Comparison of ENCODE assay signal across 8 mouse cellular contexts in genomic region chr2:48885945-48886344, GRCm38 (mm10).
A peak's percentile ranks its signal among the peaks of the same experiment; 100 is the strongest.
DNase-seq lines count a peak whose midpoint lies in the region; ATAC-seq and TF ChIP-seq lines count a peak whose summit lies in the region.

No protein-coding gene starts in this region.

- TF ChIP-seq CTCF in kidney, postnatal 0 days (IDR thresholded peaks at IDR 0.05; ENCODE audit: low read depth), result peak; percentile 78

- H3K4me3 ChIP-seq in kidney, postnatal 0 days (replicated peaks; ENCODE audit: low read depth, low read length), result no peak overlapping the region
- no peak overlapping the region for H3K4me3 ChIP-seq in limb, embryonic 13.5 days

- H3K9ac ChIP-seq in kidney, postnatal 0 days (ENCODE audit: low read depth, low read length), result no peak overlapping the region
- H3K9ac ChIP-seq in limb, embryonic 13.5 days, result no peak overlapping the region

- no peak for ATAC-seq in kidney, postnatal 0 days (replicated peaks; ENCODE audit: low FRiP score, low read depth)
- ATAC-seq in limb, embryonic 13.5 days (ENCODE audit: low FRiP score, low read depth), result peak; percentile 24; the same call in 1 of the 2 replicates
- peak; percentile 47; the same call in 1 of the 2 replicates for ATAC-seq in monocyte, adult 5-6 weeks (replicated peaks; ENCODE audit: insufficient number of reproducible peaks, low FRiP score, low TSS enrichment, poor library complexity, severe bottlenecking)

- no peaks in the 10 kb centered on the region for H3K36me3 ChIP-seq in kidney, postnatal 0 days (ENCODE audit: insufficient read depth, low read length)
- peaks cover 6% of the 10 kb centered on the region for H3K36me3 ChIP-seq in limb, embryonic 13.5 days
- H3K36me3 ChIP-seq in splenic B cell, adult 2 months (ENCODE audit: control insufficient read depth, insufficient read depth, low read length, poor library complexity, severe bottlenecking), result no peaks in the 10 kb centered on the region

- H3K4me2 ChIP-seq in kidney, postnatal 0 days (ENCODE audit: low read length), result no peak overlapping the region
- no peak overlapping the region for H3K4me2 ChIP-seq in limb, embryonic 13.5 days (replicated peaks)

- no peaks in the 10 kb centered on the region for H3K27me3 ChIP-seq in kidney, postnatal 0 days (ENCODE audit: insufficient read depth, low read length)
- H3K27me3 ChIP-seq in limb, embryonic 13.5 days, result no peaks in the 10 kb centered on the region
- H3K27me3 ChIP-seq in splenic B cell, adult 2 months (ENCODE audit: control insufficient read depth, insufficient read depth, low read length, poor library complexity, severe bottlenecking), result no peaks in the 10 kb centered on the region

- no peaks in the 10 kb centered on the region for H3K4me1 ChIP-seq in kidney, postnatal 0 days (replicated peaks; ENCODE audit: insufficient read depth, low read length)
- peaks cover 3% of the 10 kb centered on the region; the same call in 1 of the 2 replicates for H3K4me1 ChIP-seq in limb, embryonic 13.5 days

- no peak overlapping the region for H3K27ac ChIP-seq in kidney, postnatal 0 days
- no peak overlapping the region for H3K27ac ChIP-seq in limb, embryonic 13.5 days

- no peaks in the 10 kb centered on the region for H3K9me3 ChIP-seq in kidney, postnatal 0 days (replicated peaks; ENCODE audit: low read length)
- no peaks in the 10 kb centered on the region for H3K9me3 ChIP-seq in limb, embryonic 13.5 days

- intact Hi-C loops in gastrocnemius, postnatal 36 days (cut with DNase I), result loop anchor here (5.0 kb wide), 3 partner anchors 884 to 1099 kb away; no protein-coding TSS in a partner anchor

- DNase-seq in CD4-positive helper T cell, adult 2 months (ENCODE audit: low read depth, low spot score), result peak; percentile 55
- DNase-seq in adipocyte (ENCODE audit: low spot score), result peak; percentile 89
- peak; percentile 77 for DNase-seq in embryo, embryonic 10 days (ENCODE audit: low spot score)
- DNase-seq in gastrocnemius, postnatal 36 days, result peak; percentile 14 to 30
- DNase-seq in kidney, postnatal 0 days (ENCODE audit: low spot score), result peak; percentile 91
- DNase-seq in splenic B cell, adult 2 months (ENCODE audit: low read depth, low spot score), result peak; percentile 74

Comparison
In these comparisons a context has a peak if more than half of its experiments do, and no peak if none do; other contexts are left out.
1. DNase-seq: peak in every context shown above with its lines; median percentile 91 in kidney, postnatal 0 days; 89 in adipocyte; 77 in embryo, embryonic 10 days; 74 in splenic B cell, adult 2 months; 55 in CD4-positive helper T cell, adult 2 months; 22 in gastrocnemius, postnatal 36 days.